Mouse (Mus musculus): ENCODE data around the gene Sgk1. TPM values are rescaled to one million over a fixed set of nuclear protein-coding genes. Genes with fewer than 3 reads are reported as not detected.

Gene Sgk1
- total RNA-seq, 1 experiment from 2014 or later = 120 TPM

DNA sequence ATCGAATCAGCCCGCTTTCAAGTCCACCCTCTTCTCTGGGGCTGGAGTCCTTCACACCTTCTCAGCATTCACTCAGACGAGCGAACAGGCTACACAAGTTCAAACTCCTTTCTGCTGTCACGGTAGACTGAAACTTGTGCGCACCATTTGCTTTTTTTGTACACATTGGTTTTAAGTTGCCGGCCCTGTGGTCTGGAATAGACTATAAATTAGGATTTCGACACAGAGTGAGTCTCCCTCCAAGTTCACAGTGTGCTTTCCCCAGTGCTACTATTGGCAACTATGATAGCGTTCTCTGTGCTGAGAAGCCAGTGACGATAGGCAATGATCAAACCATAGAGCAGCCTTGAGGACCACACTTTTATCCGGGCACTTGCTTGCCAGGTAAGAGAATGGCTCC, 91.7 kb downstream of the Sgk1 start:
- DNase-seq = no peak

DNA sequence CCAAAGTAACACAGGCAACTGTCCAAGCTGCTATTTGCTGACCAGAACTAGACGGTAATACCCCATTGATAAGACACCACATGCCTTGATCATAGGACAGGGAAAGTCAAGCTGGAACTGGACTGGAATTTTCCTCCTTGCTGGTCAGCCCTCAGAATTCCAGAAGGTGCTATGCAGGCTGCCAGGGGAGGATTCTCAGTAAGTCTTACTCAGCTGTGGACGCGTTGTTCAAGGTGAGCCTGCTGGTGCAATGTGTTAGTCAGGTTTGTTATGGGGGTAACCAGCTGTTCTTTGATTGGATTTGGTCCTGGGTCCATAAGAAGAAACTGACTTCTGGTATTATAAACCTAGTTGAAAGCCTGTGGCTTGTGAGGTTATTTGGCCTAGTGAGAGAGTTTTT, 92.8 kb downstream of the Sgk1 start:
- no peak for DNase-seq

DNA sequence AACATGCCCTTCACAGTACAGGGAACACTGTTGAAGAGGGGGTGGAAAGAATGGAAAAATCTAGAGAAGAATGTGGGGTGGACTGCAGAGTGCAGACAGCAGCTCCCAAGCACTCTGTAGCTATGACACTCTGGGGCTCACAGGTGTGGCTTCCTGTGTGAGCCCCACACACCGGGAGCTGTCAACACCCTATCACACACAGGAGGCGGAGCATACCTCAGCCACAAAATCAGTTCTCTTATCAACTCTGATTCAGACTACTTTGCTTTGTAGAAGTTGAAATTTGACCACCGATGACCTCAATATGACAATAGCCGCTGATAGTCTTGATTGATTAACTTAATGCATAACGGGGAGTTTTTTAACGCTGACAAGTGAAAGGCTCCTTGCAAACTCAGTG, 93.4 kb downstream of the Sgk1 start:
- DNase-seq = no peak

DNA sequence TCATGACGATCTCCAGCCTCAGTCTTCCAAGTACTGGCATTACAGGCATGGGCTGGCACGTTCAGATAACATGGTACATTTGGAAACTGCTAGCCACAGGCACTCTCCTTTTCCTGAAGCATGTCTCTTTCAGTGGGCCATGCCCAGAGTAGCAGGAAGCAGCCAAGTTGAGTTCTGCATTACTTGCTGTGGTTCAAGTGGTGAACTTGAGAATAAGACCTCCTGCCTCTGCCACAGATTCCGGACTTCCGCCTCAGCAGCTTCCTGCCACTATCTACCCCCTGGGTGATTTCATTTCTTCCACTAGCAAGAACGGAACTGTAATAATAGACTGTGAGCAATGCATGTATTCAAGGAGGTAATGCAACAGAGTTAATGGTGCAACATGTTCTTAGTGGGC, 94.3 kb downstream of the Sgk1 start:
- no peak for DNase-seq

DNA sequence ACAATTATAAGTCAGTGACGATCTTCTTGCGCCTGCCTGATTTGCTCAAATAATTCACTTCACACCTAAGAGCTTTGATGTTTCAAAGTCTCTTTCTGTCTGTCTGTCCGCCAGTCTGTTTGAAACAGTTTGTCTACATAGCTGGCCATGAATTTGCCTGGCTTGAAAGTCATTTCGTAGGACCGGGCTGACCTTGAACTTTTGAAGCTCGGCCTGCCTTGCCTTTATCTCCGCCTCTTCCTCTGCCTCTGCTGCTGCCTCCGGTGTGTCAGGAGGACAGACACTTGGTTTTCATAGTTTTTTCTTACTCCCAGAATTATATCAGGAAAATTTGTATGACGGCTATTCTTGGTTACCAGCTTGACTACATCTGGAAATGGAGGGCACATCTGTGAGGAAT, 96.4 kb downstream of the Sgk1 start:
- DNase-seq = peak; percentile 58

DNA sequence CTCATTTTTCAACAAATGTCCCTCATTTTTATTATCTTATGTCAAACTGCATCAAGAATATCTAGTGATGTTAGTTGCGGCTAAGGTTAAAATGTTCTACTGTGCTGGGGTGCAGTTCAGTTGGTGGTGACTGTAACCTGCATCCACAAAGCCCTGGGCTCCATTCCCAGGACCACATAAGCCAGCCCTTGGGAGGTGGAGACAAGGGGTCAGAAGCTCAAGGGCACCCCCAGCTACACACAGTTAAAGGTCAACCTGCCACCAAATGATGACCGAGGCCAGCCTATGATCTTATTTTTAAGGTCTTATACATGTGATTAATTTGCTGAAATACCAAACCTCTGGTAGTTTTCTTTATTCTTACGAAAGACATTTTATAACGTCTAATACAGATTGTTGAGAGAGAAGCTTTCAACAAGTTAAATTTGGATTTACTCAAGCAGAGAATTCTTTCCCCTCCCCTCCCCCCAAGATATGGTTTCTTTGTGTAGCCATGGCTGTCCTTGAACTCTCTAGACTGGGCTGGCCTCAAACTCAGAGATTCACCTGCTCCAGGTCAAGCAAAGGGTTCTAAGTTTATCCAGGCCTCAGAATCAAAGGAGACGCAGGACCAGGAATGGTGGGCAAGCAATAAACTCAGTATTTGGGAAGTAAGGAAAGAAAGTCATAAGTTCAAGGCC, 97.4 kb downstream of the Sgk1 start:
- peak; percentile 57 for DNase-seq

DNA sequence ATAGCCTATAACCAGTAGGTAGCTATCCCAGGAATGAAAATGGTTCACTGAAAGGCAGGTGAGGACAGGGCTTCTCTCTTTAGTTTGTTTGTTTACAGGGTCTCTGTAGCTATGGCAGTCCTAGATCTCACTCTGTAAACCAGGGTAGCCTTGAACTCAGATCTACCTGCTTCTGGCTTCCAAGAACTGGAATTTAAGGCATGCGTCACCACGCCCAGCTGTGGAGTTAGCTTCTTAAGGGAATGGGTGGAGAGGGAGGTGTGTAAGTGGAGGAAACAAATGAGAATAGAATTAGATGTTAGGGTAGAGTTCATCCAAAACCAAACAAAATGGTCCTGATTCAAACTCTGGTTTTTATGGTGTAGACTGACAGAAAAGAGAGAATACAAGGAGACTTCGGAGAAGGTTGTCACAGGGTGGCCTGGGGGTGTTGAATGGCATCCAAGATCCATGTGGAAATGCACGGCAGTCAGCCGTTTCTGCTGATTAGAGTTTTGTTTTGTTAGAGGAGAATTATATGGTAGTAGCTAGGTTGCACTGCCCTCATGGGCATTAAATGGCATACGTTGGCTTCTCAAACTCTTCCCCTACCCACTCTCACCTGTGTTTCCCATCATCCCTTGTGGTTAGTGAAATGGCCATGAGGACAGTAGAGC, 98.9 kb downstream of the Sgk1 start:
- DNase-seq = no peak

DNA sequence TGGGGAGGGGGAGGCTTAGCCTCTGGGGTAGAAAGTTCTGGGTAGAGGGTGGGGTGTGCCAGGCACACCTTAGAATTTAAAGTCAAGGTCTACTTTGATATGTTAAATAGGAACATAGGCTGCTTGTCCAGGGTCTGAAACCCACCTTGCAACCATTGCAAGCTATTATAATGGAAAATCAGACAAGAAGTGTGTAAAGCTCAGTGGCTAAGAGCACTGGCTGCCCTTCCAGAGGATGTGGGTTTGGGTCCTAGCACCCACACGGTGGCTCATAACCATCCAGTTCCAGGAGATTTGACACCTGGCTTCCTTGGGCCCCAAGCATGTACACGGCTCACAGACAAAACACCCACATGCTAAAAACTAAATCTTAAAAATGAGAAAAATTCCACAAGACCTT, 100.3 kb downstream of the Sgk1 start:
- DNase-seq = no peak

DNA sequence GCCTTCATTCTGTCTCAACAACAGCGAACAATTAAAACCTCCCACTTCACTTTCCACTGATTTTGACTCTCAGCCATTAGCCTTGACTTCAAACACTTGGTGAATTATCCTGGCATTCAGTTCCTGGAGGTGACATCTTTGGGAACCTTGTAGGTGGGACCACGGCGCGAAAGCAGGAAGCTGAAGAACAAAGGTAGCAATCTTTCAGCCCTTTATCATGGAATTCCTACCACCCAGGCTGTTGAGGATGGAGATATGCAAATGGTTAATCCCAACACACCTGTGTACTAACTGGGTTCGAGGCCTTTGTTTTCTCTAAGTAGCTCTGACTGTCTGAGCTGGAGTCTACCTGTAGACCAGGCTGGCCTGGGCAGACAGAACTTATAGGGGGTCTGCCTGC, 106.5 kb downstream of the Sgk1 start:
- no peak for DNase-seq

DNA sequence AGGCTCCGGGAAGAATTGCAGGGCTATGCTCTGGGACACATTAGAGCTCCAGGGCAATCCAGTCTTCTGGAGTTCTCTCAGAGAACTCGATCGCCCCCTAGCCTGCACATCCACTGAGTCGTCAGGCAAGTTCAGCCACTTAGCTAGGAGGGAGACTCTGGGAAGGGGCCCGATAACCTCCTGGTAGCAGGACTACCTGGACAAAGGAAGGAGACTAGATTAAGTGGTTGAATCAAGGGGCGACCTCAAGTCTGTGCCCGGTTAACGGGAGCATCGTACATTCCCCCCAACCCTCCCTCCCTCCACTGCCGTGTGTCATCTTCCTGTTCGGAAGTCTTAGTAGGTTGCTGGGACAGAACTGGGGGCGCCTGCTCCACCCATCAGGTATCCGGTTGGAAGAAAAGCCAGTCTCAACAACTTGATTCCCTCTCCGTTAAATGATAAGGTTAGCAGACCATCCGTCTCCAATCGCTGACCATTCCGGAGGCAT, 109.4 kb downstream of the Sgk1 start:
- peak; percentile 83 for DNase-seq

DNA sequence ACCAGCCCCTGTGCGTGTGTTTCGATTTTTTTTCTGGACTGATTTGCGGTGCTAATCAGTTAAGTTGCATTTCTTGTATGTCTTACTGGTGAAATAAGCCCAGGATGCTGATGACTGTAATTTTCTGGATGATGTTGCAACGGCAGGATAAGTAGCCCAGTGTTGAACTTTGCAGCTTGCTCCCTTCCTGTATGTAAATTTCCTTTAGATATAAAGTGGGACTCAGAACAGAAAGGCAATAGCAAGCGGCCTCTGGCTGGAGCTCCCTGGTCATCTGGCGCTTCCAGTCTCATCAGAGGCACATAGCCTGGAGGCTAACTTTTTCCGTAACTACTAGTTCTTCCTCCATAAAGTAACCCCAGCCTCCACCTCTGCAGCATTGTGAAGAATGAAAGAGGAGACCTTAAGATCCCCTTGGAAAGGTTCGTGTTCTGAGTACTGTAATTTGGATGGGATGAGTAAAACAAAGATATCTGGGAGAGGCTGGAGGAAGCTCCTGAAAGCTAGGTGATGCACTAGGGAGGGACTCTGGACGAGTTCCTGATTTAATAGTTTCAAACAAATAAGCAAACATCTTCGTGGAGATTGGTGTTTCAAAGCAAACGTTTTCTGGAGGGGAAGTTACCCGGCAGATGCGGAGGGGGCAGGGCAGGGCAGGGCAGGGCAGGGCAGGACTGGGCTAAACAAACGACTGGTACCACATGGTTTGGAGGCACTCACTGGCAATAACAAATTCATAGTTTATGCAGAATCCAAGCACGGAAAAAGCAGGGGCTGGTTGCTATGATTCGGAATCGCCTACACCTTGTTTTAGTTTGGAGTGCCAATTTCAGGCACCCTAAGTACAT, 110.2 kb downstream of the Sgk1 start:
- no peak for DNase-seq

DNA sequence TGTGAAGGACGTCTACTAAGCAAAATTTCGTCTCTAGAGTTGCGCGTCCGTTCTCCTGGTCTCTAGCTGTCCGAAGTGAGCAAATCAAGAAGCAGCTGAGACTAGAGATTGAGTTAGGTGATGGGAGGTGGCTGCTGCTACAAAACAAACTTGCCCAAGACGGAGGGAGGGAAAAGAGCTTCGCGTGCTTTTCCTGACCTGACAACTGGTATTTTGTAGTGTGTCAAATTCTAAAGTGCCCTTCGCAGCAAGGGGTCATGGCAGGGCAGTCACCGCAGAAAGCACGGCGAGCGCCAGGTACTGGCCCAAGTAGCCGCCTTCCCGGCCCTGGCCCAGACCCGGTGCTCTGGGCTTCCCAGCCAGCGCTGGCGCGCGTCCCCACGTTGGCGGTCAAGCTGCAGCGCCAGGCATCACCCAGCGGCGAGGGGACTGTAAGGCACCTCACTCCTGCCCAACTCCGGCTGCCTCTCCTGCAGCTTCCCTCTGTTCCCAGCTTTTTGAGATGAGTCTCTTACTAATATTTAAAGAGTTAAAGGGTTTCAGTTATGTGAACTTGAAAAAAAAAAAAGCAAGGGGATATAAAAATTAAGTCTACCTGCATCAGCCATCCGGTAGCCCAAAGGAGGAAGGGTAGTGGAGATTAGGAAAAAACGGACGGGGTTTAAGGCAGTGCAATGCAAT, 111.0 kb downstream of the Sgk1 start:
- DNase-seq = peak; percentile 89

DNA sequence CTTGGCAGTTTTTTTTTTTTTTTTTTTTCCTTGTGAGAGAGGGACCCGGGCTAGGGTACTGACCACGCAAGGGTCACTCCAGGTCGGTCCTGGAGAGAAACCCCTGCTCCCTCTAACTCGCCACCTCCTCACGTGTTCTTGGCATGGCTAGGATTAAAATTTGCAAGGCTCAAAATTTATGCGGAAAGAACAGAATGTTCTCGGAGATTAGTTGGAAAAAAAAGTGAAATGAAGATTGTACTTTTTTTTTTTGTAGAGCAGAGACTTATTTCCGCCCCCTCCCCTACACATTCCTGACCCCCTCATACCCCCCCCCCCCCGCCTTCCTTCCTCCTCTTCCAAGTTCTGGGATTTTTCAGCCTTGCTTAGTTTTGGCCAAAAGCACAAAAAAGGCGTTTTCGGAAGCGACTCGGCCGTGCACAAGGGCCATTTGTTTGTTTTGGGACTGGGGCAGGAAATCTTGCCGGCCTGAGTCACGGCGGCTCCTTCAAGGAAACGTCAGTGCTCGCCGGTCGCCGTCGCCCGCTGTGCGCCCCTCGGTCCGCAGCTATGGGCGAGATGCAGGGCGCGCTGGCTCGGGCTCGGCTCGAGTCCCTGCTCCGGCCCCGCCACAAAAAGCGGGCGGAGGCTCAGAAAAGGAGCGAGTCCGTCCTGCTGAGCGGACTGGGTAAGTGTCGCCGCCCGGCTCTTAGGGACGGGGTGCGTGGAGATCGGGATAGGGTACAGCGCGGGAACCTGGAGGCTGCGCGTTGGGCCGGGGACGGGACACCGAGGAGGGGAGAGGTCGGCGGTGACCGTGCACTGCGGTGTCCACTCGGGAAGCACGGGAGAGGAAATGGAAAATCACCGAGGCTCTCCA, 111.8 kb downstream of the Sgk1 start:
- peak; percentile 71 for DNase-seq

DNA sequence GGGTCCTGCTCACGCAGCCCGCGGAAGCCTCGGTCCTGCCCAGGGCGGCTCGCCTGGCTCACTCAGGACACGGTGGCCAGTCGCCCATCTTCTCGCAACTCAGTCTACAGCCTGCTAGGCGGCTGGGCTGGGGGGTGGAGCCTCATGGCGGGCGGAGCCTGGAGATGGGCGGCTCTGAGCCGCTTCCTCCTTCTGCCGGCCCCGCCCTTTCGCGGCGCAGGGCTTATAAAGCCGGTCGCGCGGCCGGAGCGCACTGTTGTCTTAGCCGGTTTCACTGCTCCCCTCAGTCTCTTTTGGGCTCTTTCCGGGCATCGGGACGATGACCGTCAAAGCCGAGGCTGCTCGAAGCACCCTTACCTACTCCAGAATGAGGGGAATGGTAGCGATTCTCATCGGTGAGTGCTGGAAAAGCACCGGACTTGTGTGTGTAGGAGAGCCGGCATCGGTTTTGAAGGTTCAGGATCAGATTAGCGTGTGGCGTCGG, 112.5 kb downstream of the Sgk1 start:
- peak; percentile 98 for DNase-seq

DNA sequence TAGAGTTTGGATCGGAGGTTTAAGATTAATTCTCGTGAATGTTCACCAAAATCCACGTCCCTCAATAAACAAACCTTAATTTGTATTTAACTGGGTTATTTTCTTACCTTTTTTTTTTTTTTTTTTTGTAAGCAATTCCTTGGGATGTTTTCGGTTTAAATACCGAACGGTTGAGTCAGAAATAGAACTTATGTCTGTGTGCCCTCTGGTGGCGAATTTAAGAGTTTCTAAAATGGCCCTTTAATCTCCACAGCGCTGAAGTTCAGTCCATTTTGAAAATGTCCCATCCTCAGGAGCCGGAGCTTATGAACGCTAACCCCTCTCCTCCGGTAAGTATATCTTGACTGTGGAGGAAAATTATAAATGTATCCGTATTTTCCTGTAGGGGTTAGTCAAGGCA, 113.2 kb downstream of the Sgk1 start:
- no peak for DNase-seq

DNA sequence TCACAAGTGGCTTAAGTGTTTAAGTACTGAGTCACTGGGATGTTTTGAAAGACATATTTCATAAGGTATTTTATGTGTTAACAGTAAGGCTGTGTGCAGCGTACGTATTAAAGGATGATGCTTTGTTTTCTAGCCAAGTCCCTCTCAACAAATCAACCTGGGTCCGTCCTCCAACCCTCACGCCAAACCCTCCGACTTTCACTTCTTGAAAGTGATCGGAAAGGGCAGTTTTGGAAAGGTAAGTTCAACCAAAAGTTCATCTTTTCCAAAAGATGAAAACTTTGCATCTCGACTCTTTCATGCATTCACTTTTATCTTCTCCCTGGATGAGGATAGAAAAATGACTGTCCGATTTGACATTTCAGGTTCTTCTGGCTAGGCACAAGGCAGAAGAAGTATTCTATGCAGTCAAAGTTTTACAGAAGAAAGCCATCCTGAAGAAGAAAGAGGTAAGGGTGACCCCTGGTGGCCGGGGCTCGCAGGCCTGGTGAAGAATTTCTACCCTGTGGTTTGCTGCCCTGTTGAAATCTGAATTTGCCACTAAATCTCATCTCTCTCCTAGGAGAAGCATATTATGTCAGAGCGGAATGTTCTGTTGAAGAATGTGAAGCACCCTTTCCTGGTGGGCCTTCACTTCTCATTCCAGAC, 113.8 kb downstream of the Sgk1 start:
- DNase-seq = peak; percentile 80

DNA sequence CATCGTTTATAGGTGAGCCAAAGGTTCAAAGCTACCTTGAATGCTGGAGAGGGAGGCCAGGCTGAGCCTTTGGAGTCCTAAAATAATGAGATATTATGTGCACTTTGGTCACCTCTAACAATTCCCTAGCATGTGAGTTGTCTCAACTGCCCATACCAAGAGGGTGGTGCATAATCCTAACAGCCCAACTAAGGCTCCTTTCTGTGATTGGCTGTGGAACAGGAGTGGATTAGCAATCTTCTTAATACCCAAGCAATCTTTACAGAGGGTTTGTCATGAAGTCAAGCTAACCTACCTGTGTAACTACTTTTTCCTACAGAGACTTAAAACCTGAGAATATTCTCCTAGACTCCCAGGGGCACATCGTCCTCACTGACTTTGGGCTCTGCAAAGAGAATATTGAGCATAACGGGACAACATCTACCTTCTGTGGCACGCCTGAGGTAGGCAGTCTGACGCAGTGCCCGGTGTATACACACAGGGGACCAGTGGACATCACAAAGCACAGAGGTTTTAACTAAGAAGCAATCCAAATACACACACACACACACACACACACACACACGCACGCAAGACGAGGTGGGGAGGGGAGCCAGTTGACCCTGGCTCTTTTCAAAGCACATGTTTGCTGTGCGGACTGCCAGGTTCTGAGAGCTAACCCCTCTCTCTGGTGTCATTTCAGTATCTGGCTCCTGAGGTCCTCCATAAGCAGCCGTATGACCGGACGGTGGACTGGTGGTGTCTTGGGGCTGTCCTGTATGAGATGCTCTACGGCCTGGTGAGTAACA, 114.9 kb downstream of the Sgk1 start:
- DNase-seq = no peak

DNA sequence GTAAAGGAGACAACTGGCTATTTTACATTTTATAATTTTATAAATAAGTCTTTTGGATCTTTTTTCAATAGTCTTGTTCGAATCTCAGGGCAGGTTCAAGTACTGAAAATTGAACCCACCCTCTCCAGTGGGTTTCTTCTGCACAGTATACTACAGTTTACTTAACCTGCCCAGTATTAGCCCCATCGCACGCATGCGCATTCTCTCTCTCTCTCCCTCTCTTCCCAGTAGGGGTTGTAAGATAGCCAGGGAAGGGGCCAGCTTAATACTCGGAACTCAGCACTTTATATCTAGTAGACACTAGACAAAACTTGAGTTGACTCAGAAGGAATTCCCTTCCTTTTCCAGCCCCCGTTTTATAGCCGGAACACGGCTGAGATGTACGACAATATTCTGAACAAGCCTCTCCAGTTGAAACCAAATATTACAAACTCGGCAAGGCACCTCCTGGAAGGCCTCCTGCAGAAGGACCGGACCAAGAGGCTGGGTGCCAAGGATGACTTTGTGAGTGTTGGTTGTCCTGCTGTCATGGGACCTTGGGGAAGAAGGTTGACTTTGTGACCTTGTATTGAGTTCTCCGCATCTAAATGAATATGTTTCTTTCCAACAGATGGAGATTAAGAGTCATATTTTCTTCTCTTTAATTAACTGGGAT, 115.7 kb downstream of the Sgk1 start:
- peak; percentile 33 for DNase-seq

DNA sequence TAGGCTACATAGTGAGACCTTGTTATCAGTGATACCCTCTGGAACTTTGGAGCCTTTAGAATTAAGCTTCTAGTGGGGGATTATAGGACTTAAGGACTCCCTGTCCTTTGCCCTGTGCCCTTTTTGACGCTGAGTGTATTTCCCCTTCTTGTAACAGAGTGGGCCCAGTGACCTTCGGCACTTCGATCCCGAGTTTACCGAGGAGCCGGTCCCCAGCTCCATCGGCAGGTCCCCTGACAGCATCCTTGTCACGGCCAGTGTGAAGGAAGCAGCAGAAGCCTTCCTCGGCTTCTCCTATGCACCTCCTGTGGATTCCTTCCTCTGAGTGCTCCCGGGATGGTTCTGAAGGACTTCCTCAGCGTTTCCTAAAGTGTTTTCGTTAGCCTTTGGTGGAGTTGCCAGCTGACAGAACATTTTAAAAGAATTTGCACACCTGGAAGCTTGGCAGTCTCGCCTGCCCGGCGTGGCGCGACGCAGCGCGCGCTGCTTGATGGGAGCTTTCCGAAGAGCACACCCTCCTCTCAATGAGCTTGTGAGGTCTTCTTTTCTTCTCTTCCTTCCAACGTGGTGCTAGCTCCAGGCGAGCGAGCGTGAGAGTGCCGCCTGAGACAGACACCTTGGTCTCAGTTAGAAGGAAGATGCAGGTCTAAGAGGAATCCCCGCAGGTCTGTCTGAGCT, 116.7 kb downstream of the Sgk1 start:
- no peak for DNase-seq

All from adrenal gland, postnatal 25 days (tissue).